Mouse (Mus musculus) layer of hippocampus, postnatal 10 days (tissue): ENCODE measurements at regions not wholly inside any gene's neighbourhood (a gene's known extent, or its start where the extent isn't known, plus 50 kb on each side); places are given as distances from the start of the nearest gene placed in this dataset.
"Not testable (repeated sequence)": the region's sequence is repeated elsewhere in the genome, so short reads cannot be mapped to it uniquely, and the experiment has no call there.

Source experiments
- DNase-seq, 2 experiments: peaks; one replicate each; pipeline ENCODE4 v3.0.0; 2021; ENCODE audit warnings: low spot score in 2 of 2

GRCm38 (mm10) chr16:15368383-15369163 lies 51.3 kb downstream of the Gm21897 start:
- DNase-seq: no peak

GRCm38 (mm10) chr16:15372844-15373243 lies 55.6 kb downstream of the Gm21897 start:
- no peak for DNase-seq

GRCm38 (mm10) chr16:15373961-15374360 lies 56.7 kb downstream of the Gm21897 start:
- DNase-seq: no peak

- no peak for DNase-seq
These were observed 68.4 kb downstream of the Gm21897 start for GRCm38 (mm10) chr16:15385557-15386240.

GRCm38 (mm10) chr16:15386241-15386574 lies 69.0 kb downstream of the Gm21897 start:
- peak; percentile 3 to 15 for DNase-seq

GRCm38 (mm10) chr16:15389892-15390291 lies 72.6 kb downstream of the Gm21897 start:
- no peak for DNase-seq

- no peak for DNase-seq
These were observed 113.1 kb downstream of the Gm21897 start for GRCm38 (mm10) chr16:15430352-15430751.

- no peak for DNase-seq
These were observed 115.4 kb downstream of the Gm21897 start for GRCm38 (mm10) chr16:15432681-15433080.

GRCm38 (mm10) chr16:15462856-15463255 lies 145.6 kb downstream of the Gm21897 start:
- not testable (repeated sequence) for DNase-seq

GRCm38 (mm10) chr16:15473875-15474274 lies 156.6 kb downstream of the Gm21897 start:
- DNase-seq: no peak

GRCm38 (mm10) chr16:15478876-15479275 lies 161.6 kb downstream of the Gm21897 start:
- DNase-seq: no peak

- no peak for DNase-seq
These were observed 174.2 kb downstream of the Gm21897 start for GRCm38 (mm10) chr16:15491328-15491999.

- DNase-seq: no peak
These were observed 176.0 kb downstream of the Gm21897 start for GRCm38 (mm10) chr16:15493236-15493635.
